In the genomic region with DNA sequence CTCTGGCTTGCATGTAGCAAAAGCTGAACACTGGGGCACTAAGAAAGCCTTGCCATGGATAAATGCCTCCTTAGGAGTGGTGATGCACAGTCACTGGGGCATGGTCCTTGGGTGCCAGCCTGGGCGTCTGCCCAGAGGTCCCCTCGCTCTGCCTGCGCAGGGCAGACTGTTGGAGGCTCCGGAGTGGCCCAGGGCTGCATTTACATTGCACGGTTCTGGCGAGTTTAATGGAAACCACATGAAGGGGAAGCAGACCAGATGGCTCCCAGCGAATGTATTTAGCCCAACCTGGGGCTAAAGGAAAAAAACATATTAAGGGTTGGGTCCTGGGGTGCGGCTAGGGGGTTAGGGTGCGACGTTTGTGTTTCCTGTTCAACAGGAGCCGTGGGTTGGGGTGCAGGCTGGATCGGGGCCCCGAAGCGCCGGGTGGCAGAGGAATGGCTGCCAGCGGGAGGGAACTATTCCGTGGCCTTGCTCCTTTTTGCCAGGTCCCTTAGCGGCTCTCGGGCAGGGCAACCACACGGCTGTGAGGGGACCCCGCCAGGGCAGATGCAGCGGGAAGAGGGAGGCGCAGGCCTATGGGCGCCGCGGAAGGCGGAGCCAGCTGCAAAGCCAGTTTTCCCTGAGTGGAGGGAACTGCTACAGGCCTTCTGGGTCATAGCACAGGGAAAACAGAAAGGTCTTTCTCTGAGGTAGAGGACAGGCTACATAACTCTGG, we compare ENCODE assay signal across 9 mouse cellular contexts. TPM values are rescaled to one million over a fixed set of nuclear protein-coding genes. Genes with fewer than 3 reads are reported as not detected.
DNase-seq lines count a peak whose midpoint lies in the region; ATAC-seq lines count a peak whose summit lies in the region.
"Had no signal": no experiment of that assay in that cellular context is flagged by ENCODE, and none has a peak within 500 bp of the region (broad histone marks: within the 10 kb centered on the region; RNA-seq: fewer than 3 reads in every experiment).

No protein-coding gene starts in this region.

- no peaks in the 10 kb centered on the region for H3K27me3 ChIP-seq in forebrain, embryonic 15.5 days
- no peaks in the 10 kb centered on the region for H3K27me3 ChIP-seq in midbrain, embryonic 15.5 days (replicated peaks)
- H3K27me3 ChIP-seq: Patski had no signal

- peaks cover 36% of the 10 kb centered on the region for H3K4me1 ChIP-seq in forebrain, embryonic 15.5 days
- peaks cover 23% of the 10 kb centered on the region for H3K4me1 ChIP-seq in midbrain, embryonic 15.5 days

- H3K27ac ChIP-seq in forebrain, embryonic 15.5 days (replicated peaks), result peak overlapping the region; percentile 49; the same call in 1 of the 2 replicates
- peak overlapping the region; percentile 51 for H3K27ac ChIP-seq in midbrain, embryonic 15.5 days

- ATAC-seq in cerebellum, adult (ENCODE audit: insufficient number of reproducible peaks, low FRiP score, low TSS enrichment), result peak; percentile 41
- ATAC-seq in forebrain, embryonic 15.5 days (replicated peaks), result peak; percentile 81
- peak; percentile 57 to 75 for ATAC-seq in hematopoietic stem cell, adult 5-6 weeks (replicated peaks in 1 of 2; ENCODE audit: insufficient read depth in 1 of 2, low FRiP score in 2 of 2, low TSS enrichment in 1 of 2, low read depth in 1 of 2, poor library complexity in 2 of 2, severe bottlenecking in 2 of 2)
- peak; percentile 87 for ATAC-seq in midbrain, embryonic 15.5 days (replicated peaks)

- peak overlapping the region; percentile 47 for H3K9ac ChIP-seq in forebrain, embryonic 15.5 days (replicated peaks)
- peak overlapping the region; percentile 44 for H3K9ac ChIP-seq in midbrain, embryonic 15.5 days

- no peaks in the 10 kb centered on the region for H3K36me3 ChIP-seq in forebrain, embryonic 15.5 days
- H3K36me3 ChIP-seq in midbrain, embryonic 15.5 days (replicated peaks), result no peaks in the 10 kb centered on the region

- H3K9me3 ChIP-seq in forebrain, embryonic 15.5 days, result no peaks in the 10 kb centered on the region
- H3K9me3 ChIP-seq in midbrain, embryonic 15.5 days, result no peaks in the 10 kb centered on the region

- peak overlapping the region; percentile 41 for H3K4me3 ChIP-seq in forebrain, embryonic 15.5 days
- H3K4me3 ChIP-seq in midbrain, embryonic 15.5 days, result peak overlapping the region; percentile 39

- peak overlapping the region; percentile 63 for H3K4me2 ChIP-seq in forebrain, embryonic 15.5 days (replicated peaks)
- peak overlapping the region; percentile 65 for H3K4me2 ChIP-seq in midbrain, embryonic 15.5 days

- 6% methylated on average over 27 of the region's 27 CpGs for WGBS in forebrain, embryonic 15.5 days
- WGBS in midbrain, embryonic 15.5 days, result 3% methylated on average over 27 of the region's 27 CpGs

- DNase-seq in layer of hippocampus, postnatal 10 days (ENCODE audit: low spot score in 2 of 2), result peak; percentile 30 to 45
- no peak for DNase-seq in layer of hippocampus, adult 9-10 months (ENCODE audit: low spot score)
- peak; percentile 49 for DNase-seq in liver
- peak; percentile 56 for DNase-seq in thymus, postnatal 4 days

RNA-seq across cellular contexts. Expression of gene 1700011L22Rik, which starts 38.6 kb away (rescaled TPM):
- not detected for total RNA-seq in layer of hippocampus, postnatal 10 days (2021)
- polyA plus RNA-seq in forebrain, embryonic 15.5 days (2015; fragmentation: Nextera tagmentation; extraction: Ambion mirVana), result not detected in 2 replicates
- not detected in 2 replicates for total RNA-seq in hematopoietic stem cell, adult 5-6 weeks (2017)
- not detected in 2 replicates for polyA plus RNA-seq in midbrain, embryonic 15.5 days (2015; fragmentation: Nextera tagmentation; extraction: Ambion mirVana)
